Mouse (Mus musculus) cerebellum, adult 9-10 months (tissue): ENCODE measurements around the gene Nrsn2.

Experiments
- DNase-seq: peaks from one replicate; pipeline ENCODE4 v3.0.0; 2022

Gene Nrsn2

DNA sequence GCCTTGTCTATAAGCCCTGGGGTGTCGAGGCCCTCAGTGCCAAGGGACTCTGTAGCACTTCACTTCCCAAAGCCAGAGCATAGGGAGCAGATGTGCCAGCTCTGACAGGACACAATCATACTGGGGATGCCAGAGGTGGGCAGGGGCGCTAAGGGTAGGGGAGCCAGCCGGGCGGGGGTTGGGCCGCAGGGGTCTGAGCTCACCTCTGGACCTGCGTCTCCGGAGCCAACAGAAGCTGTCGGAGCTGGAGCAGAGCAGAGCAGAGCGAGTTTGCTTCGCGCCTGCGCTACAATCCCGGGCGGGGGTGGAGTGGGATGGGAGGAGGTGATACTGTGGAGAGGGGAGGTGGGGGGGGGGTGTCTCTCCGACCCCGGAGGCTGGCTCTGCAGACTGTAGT is at the start of gene Nrsn2:
Gene Nrsn2, minus strand, starts transcription at position 294 of the 397 bp plus-strand sequence.
- no peak for DNase-seq

DNA sequence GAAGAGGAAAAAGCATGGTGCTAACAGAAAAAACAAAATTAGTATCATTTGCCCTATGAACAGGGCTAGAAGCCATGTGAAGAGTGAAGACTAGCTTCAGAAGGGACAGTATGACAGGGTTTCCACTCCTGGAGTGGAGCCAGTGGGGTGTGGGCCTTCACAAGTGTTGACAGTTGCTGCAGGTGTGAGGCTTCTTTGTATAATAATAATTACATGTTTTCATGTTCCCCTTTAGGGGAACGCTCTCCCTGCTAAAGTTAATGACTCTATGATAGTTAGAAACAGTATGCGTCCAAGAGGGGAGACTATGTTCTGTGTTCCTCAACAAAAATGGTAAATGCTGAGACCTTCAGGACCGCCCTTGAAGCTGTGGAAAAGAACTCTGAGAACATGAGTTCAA is 39.3 kb upstream of the Nrsn2 start:
- DNase-seq, result peak; percentile 51

DNA sequence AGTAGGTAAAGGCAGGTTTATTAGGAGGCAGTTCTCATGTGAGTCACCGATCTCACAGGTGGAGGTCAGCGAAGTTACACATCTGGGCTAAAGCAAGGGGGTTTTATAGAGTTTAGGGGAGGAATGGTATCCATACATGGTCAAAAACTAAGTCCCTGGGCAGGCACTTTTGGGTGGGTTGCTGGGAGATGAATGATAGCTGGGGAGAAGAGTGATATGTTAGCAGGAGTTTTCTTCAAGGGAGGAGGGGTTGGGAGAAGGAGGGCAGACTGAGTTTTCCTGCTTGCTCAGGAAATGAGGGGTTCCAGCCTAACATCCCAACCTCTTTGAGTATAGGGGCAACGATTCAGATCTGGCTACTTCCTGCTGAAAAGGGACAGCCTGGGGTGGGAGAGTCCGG is 38.8 kb upstream of the Nrsn2 start, which contains the start of gene 6820408C15Rik:
Gene 6820408C15Rik, plus strand, starts transcription at position 301 of the 400 bp plus-strand sequence.
- DNase-seq, result no peak

GRCm38 (mm10) chr2:152414591-152415165 is 38.2 kb upstream of the Nrsn2 start, which contains the start of gene Zcchc3:
Gene Zcchc3 (minus strand): TSS chr2:152415027.
- DNase-seq, result peak; percentile 88

GRCm38 (mm10) chr2:152413765-152414584 is 37.5 kb upstream of the Nrsn2 start:
- DNase-seq, result peak; percentile 56

DNA sequence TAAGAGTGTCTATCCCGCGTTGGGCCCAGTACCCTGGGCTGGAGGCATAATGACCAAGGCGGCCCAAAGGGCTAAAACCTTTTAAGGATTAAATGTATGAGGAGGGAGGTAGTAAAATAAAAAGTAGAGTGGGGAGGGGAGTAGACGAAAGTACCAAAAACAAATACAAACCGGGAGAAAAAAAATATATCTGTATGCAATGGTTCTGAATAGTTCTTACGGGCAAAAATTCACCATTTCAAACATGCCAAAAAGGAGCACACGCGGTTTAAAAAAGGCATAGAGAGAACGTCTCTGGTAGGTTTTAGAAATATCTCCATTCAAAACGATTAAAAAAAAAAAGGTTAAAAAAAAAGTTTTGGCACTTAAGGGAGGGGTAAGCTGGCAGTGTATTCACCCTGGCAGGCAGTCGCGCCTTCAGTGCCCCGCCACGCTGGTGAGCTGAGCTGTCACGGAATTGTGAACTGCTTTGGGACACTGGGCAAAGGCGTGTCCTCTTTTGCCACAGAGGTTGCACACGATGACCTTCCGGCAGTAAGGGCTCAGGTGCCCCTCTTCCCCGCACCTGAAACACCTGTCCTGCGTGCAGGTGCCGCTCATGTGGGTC is 36.8 kb upstream of the Nrsn2 start:
- peak; percentile 54 for DNase-seq

GRCm38 (mm10) chr2:152412526-152413157 is 36.2 kb upstream of the Nrsn2 start:
- DNase-seq, result peak; percentile 45

DNA sequence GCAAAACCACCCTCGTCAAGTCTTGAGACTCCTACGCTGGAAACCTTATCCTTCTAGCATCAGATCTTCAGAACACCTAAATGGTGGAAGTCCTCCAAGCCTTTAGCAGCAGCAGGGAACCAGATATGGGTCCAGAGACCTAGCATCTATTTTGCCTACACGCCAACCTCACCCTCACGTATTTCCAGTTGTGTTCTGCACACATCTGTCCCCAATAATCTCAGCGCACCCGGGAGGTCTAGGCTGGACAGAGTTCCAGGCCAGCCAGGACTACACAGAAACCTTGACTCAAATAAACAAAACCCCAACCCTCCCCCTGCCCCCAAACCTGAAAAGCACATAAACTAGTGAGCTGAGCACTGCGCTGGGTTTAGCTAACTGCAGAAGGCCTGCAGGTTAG is 35.0 kb upstream of the Nrsn2 start:
- DNase-seq, result no peak

DNA sequence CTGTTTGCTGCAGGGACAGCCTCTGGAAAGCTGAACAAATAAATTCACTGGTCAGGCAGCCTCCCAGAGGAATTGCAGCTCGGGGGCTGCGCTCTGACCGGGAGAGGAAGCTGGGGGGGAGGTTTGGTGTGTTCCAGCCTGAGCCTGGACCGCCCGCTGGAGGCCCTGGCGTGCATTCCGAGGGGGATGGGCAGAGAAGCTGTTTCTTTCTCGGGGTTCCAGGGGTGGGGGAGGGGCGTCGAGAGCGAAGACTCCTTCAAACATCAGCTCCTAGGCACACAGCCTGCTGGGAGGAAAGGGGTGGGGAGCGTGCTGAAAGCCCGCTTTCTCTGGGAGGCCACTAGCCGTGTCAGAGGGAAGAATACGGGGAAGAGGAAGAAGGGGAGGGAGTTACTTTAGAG is 34.5 kb upstream of the Nrsn2 start:
- peak; percentile 75 for DNase-seq

DNA sequence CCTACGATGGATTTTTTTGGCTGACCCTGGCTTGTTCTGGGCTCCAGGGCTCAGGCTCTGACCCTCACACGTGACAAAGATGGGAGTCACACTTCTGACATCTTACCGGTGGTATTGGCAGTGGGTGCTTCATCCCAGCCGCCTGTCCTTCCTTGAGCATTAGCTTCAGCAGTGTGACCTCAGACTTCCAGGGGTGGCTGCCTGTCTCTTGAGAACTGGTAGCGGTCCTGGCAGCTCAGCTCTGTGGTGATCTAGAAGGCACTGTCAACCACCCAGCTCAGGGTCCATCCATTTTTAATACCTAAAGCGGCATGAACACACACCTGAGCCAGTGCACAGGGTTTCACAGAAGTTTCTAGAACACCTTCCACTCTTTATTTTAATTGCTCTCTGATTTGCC is 33.3 kb upstream of the Nrsn2 start:
- DNase-seq, result peak; percentile 31

DNA sequence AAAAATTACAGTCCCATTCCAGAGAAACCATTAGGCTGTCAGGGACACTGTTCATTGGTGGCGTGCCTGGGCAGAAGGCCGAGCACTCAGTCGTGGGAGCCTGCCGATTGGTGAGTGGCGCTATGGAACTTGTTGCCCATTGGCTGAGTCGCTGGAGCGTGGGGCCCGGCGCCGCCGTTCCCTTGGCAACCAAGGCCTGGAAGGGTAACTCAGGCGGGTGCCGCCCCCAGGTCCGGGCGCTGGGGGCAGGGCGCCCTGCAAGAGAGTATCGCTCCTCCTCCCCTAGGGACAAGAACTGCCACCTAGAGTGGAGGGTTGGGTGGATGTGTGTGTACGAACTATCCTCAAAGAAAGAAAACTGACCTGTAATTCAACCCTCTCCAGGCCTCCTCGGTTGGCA is 29.7 kb upstream of the Nrsn2 start:
- peak; percentile 96 for DNase-seq

GRCm38 (mm10) chr2:152399122-152399542 is 22.7 kb upstream of the Nrsn2 start:
- no peak for DNase-seq

DNA sequence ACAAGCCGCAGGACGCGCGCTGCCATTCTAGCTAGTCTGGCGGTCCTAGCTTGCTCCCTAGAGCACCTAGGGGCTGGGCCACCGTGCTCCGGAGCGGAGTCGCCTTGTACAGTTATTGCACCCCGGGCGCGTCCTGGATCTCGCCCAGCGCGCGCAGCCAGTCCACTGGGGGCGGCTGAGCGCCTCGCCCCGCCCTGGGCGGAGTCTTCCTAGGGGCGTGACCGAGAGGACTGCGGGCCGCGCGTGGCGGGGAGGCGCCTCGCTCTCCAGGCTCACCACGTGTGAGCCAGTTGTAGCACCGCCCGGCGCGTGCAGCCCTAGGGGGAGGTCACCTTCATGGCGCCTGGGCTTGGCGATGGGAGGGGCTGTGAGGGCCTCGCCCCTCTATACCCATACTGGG is 22.3 kb upstream of the Nrsn2 start:
- DNase-seq, result peak; percentile 87

- DNase-seq, result peak; percentile 93
Observed at GRCm38 (mm10) chr2:152397680-152398435, 21.4 kb upstream of the Nrsn2 start, which contains the start of gene Sox12. Gene Sox12 (minus strand): TSS chr2:152398063.

GRCm38 (mm10) chr2:152397004-152397589 is 20.7 kb upstream of the Nrsn2 start:
- DNase-seq, result peak; percentile 70

- peak; percentile 73 for DNase-seq
Observed at GRCm38 (mm10) chr2:152396110-152397003, 19.9 kb upstream of the Nrsn2 start.

- DNase-seq, result no peak
Observed at GRCm38 (mm10) chr2:152395271-152395920, 19.0 kb upstream of the Nrsn2 start.

DNA sequence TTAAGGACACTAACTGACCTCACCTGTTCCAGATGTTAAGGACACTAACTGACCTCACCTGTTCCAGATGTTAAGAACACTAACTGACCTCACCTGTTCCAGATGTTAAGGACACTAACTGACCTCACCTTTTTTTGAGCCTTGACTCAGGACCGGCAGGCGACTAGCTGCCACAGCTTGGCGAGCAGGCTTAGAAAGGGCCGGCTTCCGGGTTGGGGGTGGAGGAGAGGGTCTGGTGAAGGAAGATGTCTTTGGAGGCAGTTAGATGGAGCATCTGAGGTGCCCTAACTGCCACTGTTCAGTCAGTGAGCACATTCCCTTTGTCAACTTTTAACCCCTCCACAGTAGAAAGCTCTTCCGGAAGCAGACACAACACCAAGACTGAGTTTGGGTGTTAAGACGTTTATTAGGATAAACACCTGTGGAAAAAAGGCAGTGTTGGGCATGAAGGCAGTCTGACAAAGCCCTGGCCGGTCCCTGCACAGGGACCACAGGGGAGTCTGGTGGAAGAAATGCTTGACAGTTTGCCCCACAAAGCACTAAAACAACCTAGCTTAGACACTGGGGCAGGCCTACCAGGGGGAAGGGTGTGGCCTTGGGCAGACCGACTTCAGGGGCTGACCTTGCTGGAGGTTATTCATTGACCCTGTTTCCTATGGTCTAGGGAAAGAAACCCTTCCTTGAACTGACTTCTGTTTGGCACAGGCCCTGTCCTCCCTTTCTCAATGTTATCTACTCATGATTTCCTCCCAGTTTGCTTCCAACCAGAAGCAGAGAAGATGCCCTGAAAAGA is 17.0 kb upstream of the Nrsn2 start:
- DNase-seq, result no peak

DNA sequence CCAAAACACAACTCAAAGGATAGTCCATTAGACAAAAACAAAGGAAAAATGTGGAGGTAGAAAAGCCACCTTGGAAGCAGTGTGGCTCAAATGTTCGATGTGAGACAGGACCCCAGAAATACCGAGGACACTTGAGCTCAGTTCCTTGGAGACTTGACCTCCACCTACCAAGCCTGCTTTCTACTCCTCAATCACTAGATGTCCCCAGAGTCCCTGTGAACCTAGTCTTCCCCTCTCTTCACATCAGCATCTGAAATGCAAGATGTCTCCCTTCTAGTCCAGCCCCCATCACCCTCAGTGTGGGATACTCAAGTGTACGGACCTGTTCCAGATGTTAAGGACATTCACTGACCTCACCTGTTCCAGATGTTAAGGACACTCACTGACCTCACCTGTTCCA is 16.3 kb upstream of the Nrsn2 start:
- DNase-seq, result peak; percentile 82

- DNase-seq, result no peak
Observed at GRCm38 (mm10) chr2:152384191-152384590, 7.8 kb upstream of the Nrsn2 start.
